Mouse (Mus musculus): ENCODE data around the gene Junb. TPM values are rescaled to one million over a fixed set of nuclear protein-coding genes. Genes with fewer than 3 reads are reported as not detected.
A peak's percentile ranks its signal among the peaks of the same experiment; 100 is the strongest.

Junb gene
- 125 and 128 TPM in 2 replicates for polyA plus RNA-seq (2012; rRNA removed)

DNA sequence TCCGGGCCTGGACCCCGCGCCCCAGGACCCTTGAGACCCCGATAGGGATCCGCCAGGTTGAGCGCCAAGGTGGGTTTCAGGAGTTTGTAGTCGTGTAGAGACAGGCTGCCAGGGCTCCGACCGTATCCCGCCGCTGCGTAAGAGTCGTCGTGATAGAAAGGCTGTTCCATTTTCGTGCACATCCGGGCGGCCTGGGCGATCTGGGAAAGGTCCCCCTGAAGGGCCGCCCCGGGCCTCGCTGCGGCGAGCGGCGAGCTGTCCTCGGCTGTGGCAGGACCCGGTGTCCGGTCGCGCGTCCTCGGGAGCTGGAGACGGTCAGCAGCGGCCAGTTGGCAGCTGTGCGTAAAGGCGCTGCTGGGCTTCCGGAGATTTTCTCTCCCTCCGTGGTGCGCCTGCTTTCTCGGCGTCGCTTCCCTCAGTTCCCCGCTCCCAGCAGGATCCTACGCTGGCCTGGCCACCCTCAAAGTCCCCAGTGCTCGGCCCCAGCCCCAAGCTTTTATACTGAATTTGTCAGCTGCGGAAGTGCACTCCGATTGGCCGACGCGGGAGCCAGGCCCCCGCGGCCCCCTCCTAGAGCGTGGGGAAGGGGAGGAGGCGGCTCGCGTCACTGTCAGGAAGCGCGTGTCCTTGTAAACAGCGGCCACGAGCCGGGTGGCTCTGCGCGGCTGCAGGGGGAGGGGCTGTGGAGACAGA lies at the start of gene Junb:
Gene Junb (minus strand): TSS at position 471 of the 693 bp plus-strand sequence.
- TF ChIP-seq CTCF (IDR thresholded peaks at IDR 0.05; ENCODE audit: borderline replicate concordance, control insufficient read depth, extremely low read depth, insufficient read depth, low read length, poor library complexity) (0 out of 2 replicates have a peak, but pooled peaks have one; percentile 41), POLR2A (IDR thresholded peaks at IDR 0.05; ENCODE audit: control insufficient read depth, extremely low read depth, insufficient read depth, low read length, poor library complexity) (peak; percentile 100)
- Histone ChIP-seq H3K27ac (ENCODE audit: control insufficient read depth, insufficient read depth, low read length) (peak within 1 kb of the TSS; percentile 87), H3K27me3 (ENCODE audit: control insufficient read depth, insufficient read depth, low read length) (no peaks in the 10 kb centered on the region), H3K4me3 (ENCODE audit: control insufficient read depth, insufficient read depth, low read length) (peak within 1 kb of the TSS; percentile 79), H3K4me1 (replicated peaks; ENCODE audit: control insufficient read depth, insufficient read depth, low read length) (peaks cover 37% of the 10 kb centered on the region), H3K36me3 (ENCODE audit: control insufficient read depth, insufficient read depth, low read length) (no peaks in the 10 kb centered on the region)
- under 1% methylated on average over 63 of the region's 63 CpGs for WGBS
- peak; percentile 94 for DNase-seq

DNA sequence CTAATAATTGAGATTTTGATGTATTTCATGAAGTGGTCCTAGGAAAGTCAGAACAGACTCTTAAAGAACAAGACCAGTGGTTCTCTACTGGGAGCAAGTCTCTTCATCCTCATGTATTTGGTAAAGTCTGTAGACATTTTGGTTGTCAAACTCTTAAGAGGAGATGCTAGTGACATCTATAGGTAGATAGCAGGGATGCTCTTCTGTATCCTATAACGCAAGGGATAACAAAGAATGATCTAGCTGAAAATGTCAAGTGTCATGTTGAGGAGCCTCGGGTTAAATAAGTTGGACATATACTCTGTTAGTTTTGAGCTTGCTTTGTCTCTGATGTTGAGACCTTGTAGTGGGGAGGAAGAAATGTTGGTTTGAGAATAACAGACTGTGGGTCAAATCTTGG lies 49.4 kb upstream of the Junb start:
- no peak overlapping the region for H3K4me3 ChIP-seq (ENCODE audit: control insufficient read depth, insufficient read depth, low read length)
- whole genome bisulfite sequencing: 7% methylated on average over 2 of the region's 2 CpGs
- peaks cover 23% of the 10 kb centered on the region for H3K4me1 ChIP-seq (replicated peaks; ENCODE audit: control insufficient read depth, insufficient read depth, low read length)
- H3K27ac ChIP-seq (ENCODE audit: control insufficient read depth, insufficient read depth, low read length): no peak overlapping the region
- H3K36me3 ChIP-seq (ENCODE audit: control insufficient read depth, insufficient read depth, low read length): peaks cover 29% of the 10 kb centered on the region
- H3K27me3 ChIP-seq (ENCODE audit: control insufficient read depth, insufficient read depth, low read length): no peaks in the 10 kb centered on the region
- TF ChIP-seq CTCF (IDR thresholded peaks at IDR 0.05; ENCODE audit: borderline replicate concordance, control insufficient read depth, extremely low read depth, insufficient read depth, low read length, poor library complexity) (no peak), POLR2A (IDR thresholded peaks at IDR 0.05; ENCODE audit: control insufficient read depth, extremely low read depth, insufficient read depth, low read length, poor library complexity) (no peak)
- DNase-seq: no peak

DNA sequence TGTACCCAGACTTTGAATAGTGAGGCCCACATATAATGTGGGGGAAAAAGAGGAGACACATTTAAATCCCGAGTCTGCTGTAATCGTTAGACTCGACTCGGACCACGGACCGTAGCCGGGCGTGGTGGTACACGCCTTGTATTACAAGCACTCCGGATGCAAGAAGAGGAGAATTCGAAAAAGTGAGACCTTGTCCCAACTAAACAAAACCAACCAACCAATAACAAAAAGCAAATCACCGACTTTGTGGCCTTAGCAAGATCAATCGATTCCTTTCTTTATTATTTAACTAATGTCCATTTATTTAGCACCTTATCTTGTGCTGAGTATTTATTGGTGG lies 49.0 kb upstream of the Junb start:
- peaks cover 23% of the 10 kb centered on the region for H3K4me1 ChIP-seq (replicated peaks; ENCODE audit: control insufficient read depth, insufficient read depth, low read length)
- TF ChIP-seq POLR2A (IDR thresholded peaks at IDR 0.05; ENCODE audit: control insufficient read depth, extremely low read depth, insufficient read depth, low read length, poor library complexity): no peak
- TF ChIP-seq CTCF (IDR thresholded peaks at IDR 0.05; ENCODE audit: borderline replicate concordance, control insufficient read depth, extremely low read depth, insufficient read depth, low read length, poor library complexity): no peak
- WGBS: under 1% methylated on average over 13 of the region's 13 CpGs
- DNase-seq: no peak
- H3K27me3 ChIP-seq (ENCODE audit: control insufficient read depth, insufficient read depth, low read length): no peaks in the 10 kb centered on the region
- H3K4me3 ChIP-seq (ENCODE audit: control insufficient read depth, insufficient read depth, low read length): peak overlapping the region; percentile 82
- peaks cover 29% of the 10 kb centered on the region for H3K36me3 ChIP-seq (ENCODE audit: control insufficient read depth, insufficient read depth, low read length)
- no peak overlapping the region for H3K27ac ChIP-seq (ENCODE audit: control insufficient read depth, insufficient read depth, low read length)

DNA sequence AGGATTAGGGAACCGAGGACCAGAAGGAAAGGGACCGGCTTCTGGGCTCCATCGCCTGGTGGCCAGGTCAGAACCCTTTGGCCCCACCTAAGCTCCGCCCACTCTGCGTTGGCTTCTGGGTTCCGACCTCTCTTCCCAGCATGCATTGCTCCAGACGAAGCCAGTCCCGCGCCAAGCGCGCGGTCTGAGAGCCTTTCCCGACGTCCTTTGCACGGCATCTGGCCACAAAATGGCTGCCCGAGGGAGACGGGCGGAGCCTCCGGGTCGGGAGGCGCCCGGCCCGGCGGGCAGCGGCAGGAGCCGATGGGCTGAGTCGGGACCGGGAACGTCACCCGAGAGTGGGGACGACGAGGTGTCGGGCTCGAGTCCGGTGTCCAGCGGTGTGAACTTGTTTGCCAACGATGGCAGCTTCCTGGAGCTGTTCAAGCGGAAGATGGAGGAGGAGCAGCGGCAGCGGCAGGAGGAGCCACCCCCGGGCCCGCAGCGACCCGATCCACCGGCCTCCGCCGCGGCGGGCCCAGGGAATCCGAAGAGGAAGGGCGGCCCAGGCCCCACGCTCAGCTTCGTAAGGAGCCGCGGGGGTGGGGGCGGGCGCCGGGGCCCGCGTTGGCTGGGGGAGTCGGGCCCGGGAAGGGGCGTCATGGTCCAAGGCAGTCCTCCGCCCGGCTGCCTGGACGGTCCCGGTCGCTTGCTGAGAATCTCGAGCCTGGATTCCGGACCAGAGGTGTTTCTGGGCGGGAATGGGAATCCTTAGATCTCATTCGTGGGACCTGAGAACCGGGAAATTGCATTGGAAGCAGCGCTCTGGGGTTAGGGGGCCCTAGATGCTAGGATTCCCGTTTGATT lies 48.4 kb upstream of the Junb start, which contains the start of gene Trir:
Gene Trir (plus strand): TSS at position 154 of the 846 bp plus-strand sequence.
- peak within 1 kb of the TSS; percentile 54; the same call in 1 of the 2 replicates for H3K27ac ChIP-seq (ENCODE audit: control insufficient read depth, insufficient read depth, low read length)
- TF ChIP-seq CTCF (IDR thresholded peaks at IDR 0.05; ENCODE audit: borderline replicate concordance, control insufficient read depth, extremely low read depth, insufficient read depth, low read length, poor library complexity): 0 out of 2 replicates have a peak, but pooled peaks have one; percentile 52
- TF ChIP-seq POLR2A (IDR thresholded peaks at IDR 0.05; ENCODE audit: control insufficient read depth, extremely low read depth, insufficient read depth, low read length, poor library complexity): peak; percentile 98
- H3K36me3 ChIP-seq (ENCODE audit: control insufficient read depth, insufficient read depth, low read length): peaks cover 23% of the 10 kb centered on the region
- peak; percentile 95 for DNase-seq
- peaks cover 23% of the 10 kb centered on the region for H3K4me1 ChIP-seq (replicated peaks; ENCODE audit: control insufficient read depth, insufficient read depth, low read length)
- WGBS: under 1% methylated on average over 74 of the region's 75 CpGs
- H3K27me3 ChIP-seq (ENCODE audit: control insufficient read depth, insufficient read depth, low read length): no peaks in the 10 kb centered on the region
- peak within 1 kb of the TSS; percentile 82 for H3K4me3 ChIP-seq (ENCODE audit: control insufficient read depth, insufficient read depth, low read length)

- no peak within 1 kb of the TSS; the same call in none of the 2 replicates for H3K27ac ChIP-seq (ENCODE audit: control insufficient read depth, insufficient read depth, low read length)
- H3K27me3 ChIP-seq (ENCODE audit: control insufficient read depth, insufficient read depth, low read length): no peaks in the 10 kb centered on the region
- TF ChIP-seq POLR2A (IDR thresholded peaks at IDR 0.05; ENCODE audit: control insufficient read depth, extremely low read depth, insufficient read depth, low read length, poor library complexity): 0 out of 2 replicates have a peak, but pooled peaks have one; percentile 24
- TF ChIP-seq CTCF (IDR thresholded peaks at IDR 0.05; ENCODE audit: borderline replicate concordance, control insufficient read depth, extremely low read depth, insufficient read depth, low read length, poor library complexity): no peak
- peak; percentile 77 for DNase-seq
- WGBS: 2% methylated on average over 30 of the region's 30 CpGs
- peaks cover 23% of the 10 kb centered on the region for H3K4me1 ChIP-seq (replicated peaks; ENCODE audit: control insufficient read depth, insufficient read depth, low read length)
- peaks cover 10% of the 10 kb centered on the region; the same call in 1 of the 2 replicates for H3K36me3 ChIP-seq (ENCODE audit: control insufficient read depth, insufficient read depth, low read length)
- H3K4me3 ChIP-seq (ENCODE audit: control insufficient read depth, insufficient read depth, low read length): peak within 1 kb of the TSS; percentile 91
These were observed 46.8 kb upstream of the Junb start, which contains the start of gene Asna1 for GRCm38 (mm10) chr8:85025098-85025932. Gene Asna1 (minus strand): TSS chr8:85025281.

Data from thymus, adult 2 months (tissue).